Mouse (Mus musculus): ENCODE measurements around the gene Hoxa6.

- no peak for TF ChIP-seq CTCF (conservative IDR thresholded peaks at IDR 0.05; ENCODE audit: low read length)
- no peak for TF ChIP-seq POU5F1 (IDR thresholded peaks at IDR 0.05; ENCODE audit: borderline replicate concordance, low read length)
- no peak for TF ChIP-seq NANOG (IDR thresholded peaks at IDR 0.05; ENCODE audit: borderline replicate concordance, low read length)
Measured at GRCm38 (mm10) chr6:52227470-52228222, 19.1 kb upstream of the Hoxa6 start.
